Mouse (Mus musculus) embryonic facial prominence, embryonic 14.5 days (tissue): Measurements from ENCODE around the gene Guca2a. TPM values are rescaled to one million over a fixed set of nuclear protein-coding genes. Genes with fewer than 3 reads are reported as not detected.

Source experiments
- ATAC-seq: fragments of 200-750 bp; cut with Nextera tagmentation; 2 replicates; pipeline ENCODE4 v1.8.0; 2017; ENCODE audit warnings: low read depth, moderate number of reproducible peaks, moderate TSS enrichment
- DNase-seq: peaks from one replicate; pipeline ENCODE4 v3.0.0-alpha.2; 2015; ENCODE audit warnings: low spot score
- H3K27ac ChIP-seq: fragments of 300-500 bp; sonication (generic); replicated peaks from 2 replicates; pipeline ENCODE4 v1.5.1; 2014; ENCODE audit warnings: low read depth, mild to moderate bottlenecking, low read length, moderate library complexity
- H3K27me3 ChIP-seq: fragments of 300-500 bp; sonication (generic); replicated peaks from 2 replicates; pipeline ENCODE4 v1.6.1; 2014; ENCODE audit warnings: low read length; ENCODE audit not compliant: control insufficient read depth, insufficient read depth
- H3K36me3 ChIP-seq: fragments of 300-500 bp; sonication (generic); 2 replicates; pipeline ENCODE4 v1.6.1; 2014; ENCODE audit warnings: low read length, mixed read lengths; ENCODE audit not compliant: control insufficient read depth, insufficient read depth
- H3K4me1 ChIP-seq: fragments of 300-500 bp; sonication (generic); 2 replicates; pipeline ENCODE4 v1.6.1; 2014; ENCODE audit warnings: antibody characterized with exemption, low read length; ENCODE audit not compliant: control insufficient read depth, insufficient read depth
- H3K4me2 ChIP-seq: fragments of 300-500 bp; sonication (generic); 2 replicates; pipeline ENCODE4 v1.6.1; 2014; ENCODE audit warnings: low read depth, mild to moderate bottlenecking, low read length, moderate library complexity, mixed read lengths
- H3K4me3 ChIP-seq: fragments of 300-500 bp; sonication (generic); 2 replicates; pipeline ENCODE4 v1.5.1; 2014; ENCODE audit warnings: low read depth, mild to moderate bottlenecking, low read length
- H3K9ac ChIP-seq: fragments of 300-500 bp; sonication (generic); 2 replicates; pipeline ENCODE4 v1.6.1; 2014; ENCODE audit warnings: low read depth, mild to moderate bottlenecking, low read length, moderate library complexity, mixed read lengths
- H3K9me3 ChIP-seq: fragments of 300-500 bp; sonication (generic); 2 replicates; pipeline ENCODE4 v1.6.1; 2016; ENCODE audit warnings: low read length; ENCODE audit not compliant: control insufficient read depth
- WGBS: fragments of 180-500 bp; shearing (Covaris S2); extraction: QIAGEN DNeasy Blood & Tissue Kit; methylation state at CpG from one replicate; pipeline ENCODE4 v1.1.7; 2014; 5-methylcytosine and 5-hydroxymethylcytosine counted together
- polyA plus RNA-seq: library from polyadenylated mRNA; unstranded; fragments of >200 nt; fragmentation: Nextera tagmentation; extraction: Ambion mirVana; gene quantifications from 2 replicates; pipeline ENCODE4 v1.2.1, GENCODE M21; 2014

Guca2a gene
- polyA plus RNA-seq, 1 experiment from 2014 or later = not detected

- Histone ChIP-seq H3K27me3 (no peaks in the 10 kb centered on the region), H3K9me3 (no peaks in the 10 kb centered on the region), H3K27ac (no peak overlapping the region), H3K4me3 (no peak overlapping the region), H3K4me2 (no peak overlapping the region), H3K9ac (no peak overlapping the region), H3K4me1 (no peaks in the 10 kb centered on the region), H3K36me3 (peaks cover 8% of the 10 kb centered on the region; the same call in 1 of the 2 replicates)
- 58% methylated on average over 6 of the region's 6 CpGs for WGBS
- ATAC-seq (no peak), DNase-seq (no peak)
Measured at GRCm38 (mm10) chr4:119634908-119635660, 2.4 kb upstream of the Guca2a start.

GRCm38 (mm10) chr4:119635686-119636085 lies 1.8 kb upstream of the Guca2a start:
- no peaks in the 10 kb centered on the region for H3K9me3 ChIP-seq
- no peaks in the 10 kb centered on the region for H3K4me1 ChIP-seq
- no peak overlapping the region for H3K4me2 ChIP-seq
- 77% methylated on average over 8 of the region's 8 CpGs for WGBS
- H3K4me3 ChIP-seq = no peak overlapping the region
- 0 out of 2 replicates have a peak, but pooled peaks cover 2% of the 10 kb centered on the region for H3K36me3 ChIP-seq
- ATAC-seq = no peak
- no peaks in the 10 kb centered on the region for H3K27me3 ChIP-seq
- no peak overlapping the region for H3K27ac ChIP-seq
- no peak for DNase-seq
- no peak overlapping the region for H3K9ac ChIP-seq

- no peaks in the 10 kb centered on the region for H3K36me3 ChIP-seq
- WGBS = 86% methylated on average over 7 of the region's 7 CpGs
- ATAC-seq = no peak
Measured at GRCm38 (mm10) chr4:119636731-119637130, 773 bp upstream of the Guca2a start.

GRCm38 (mm10) chr4:119637946-119638345 lies 442 bp downstream of the Guca2a start:
- H3K27ac ChIP-seq = no peak overlapping the region
- H3K36me3 ChIP-seq = no peaks in the 10 kb centered on the region
- H3K9me3 ChIP-seq = no peaks in the 10 kb centered on the region
- no peak overlapping the region for H3K4me3 ChIP-seq
- H3K4me1 ChIP-seq = no peaks in the 10 kb centered on the region
- H3K4me2 ChIP-seq = no peak overlapping the region
- no peak for DNase-seq
- ATAC-seq = no peak
- H3K27me3 ChIP-seq = no peaks in the 10 kb centered on the region
- 81% methylated on average over 6 of the region's 6 CpGs for WGBS
- H3K9ac ChIP-seq = no peak overlapping the region

More at GRCm38 (mm10) chr4:119636731-119637130, 773 bp upstream of the Guca2a start:
- no peak for DNase-seq
- Histone ChIP-seq H3K4me2 (no peak overlapping the region), H3K4me1 (no peaks in the 10 kb centered on the region), H3K9me3 (no peaks in the 10 kb centered on the region), H3K27me3 (no peaks in the 10 kb centered on the region), H3K9ac (no peak overlapping the region), H3K27ac (no peak overlapping the region), H3K4me3 (no peak overlapping the region)

- no peak overlapping the region for H3K4me2 ChIP-seq
- no peaks in the 10 kb centered on the region for H3K9me3 ChIP-seq
- no peak overlapping the region for H3K9ac ChIP-seq
- no peak overlapping the region for H3K4me3 ChIP-seq
- no peaks in the 10 kb centered on the region for H3K36me3 ChIP-seq
- H3K4me1 ChIP-seq = no peaks in the 10 kb centered on the region
- DNase-seq = no peak
- ATAC-seq = no peak
- H3K27me3 ChIP-seq = no peaks in the 10 kb centered on the region
- WGBS = 46% methylated on average over 11 of the region's 11 CpGs
- no peak overlapping the region for H3K27ac ChIP-seq
Measured at GRCm38 (mm10) chr4:119638656-119639055, 1.2 kb downstream of the Guca2a start.

- no peak overlapping the region for H3K4me3 ChIP-seq
- WGBS = 84% methylated on average over 4 of the region's 4 CpGs
- no peaks in the 10 kb centered on the region for H3K27me3 ChIP-seq
- H3K9me3 ChIP-seq = no peaks in the 10 kb centered on the region
- no peaks in the 10 kb centered on the region for H3K36me3 ChIP-seq
- no peak for ATAC-seq
- no peak overlapping the region for H3K9ac ChIP-seq
- DNase-seq = no peak
- H3K4me2 ChIP-seq = no peak overlapping the region
- H3K4me1 ChIP-seq = no peaks in the 10 kb centered on the region
- H3K27ac ChIP-seq = no peak overlapping the region
Measured at GRCm38 (mm10) chr4:119642666-119643065, 5.2 kb downstream of the Guca2a start.

GRCm38 (mm10) chr4:119657011-119657410 lies 19.5 kb downstream of the Guca2a start:
- no peaks in the 10 kb centered on the region for H3K36me3 ChIP-seq
- 78% methylated on average over 1 of the region's 1 CpGs for WGBS
- ATAC-seq = no peak
- H3K9ac ChIP-seq = no peak overlapping the region
- DNase-seq = no peak
- H3K4me2 ChIP-seq = no peak overlapping the region
- H3K9me3 ChIP-seq = peaks cover 10% of the 10 kb centered on the region
- no peak overlapping the region for H3K4me3 ChIP-seq
- no peak overlapping the region for H3K27ac ChIP-seq
- H3K27me3 ChIP-seq = no peaks in the 10 kb centered on the region
- H3K4me1 ChIP-seq = no peaks in the 10 kb centered on the region

- Histone ChIP-seq H3K36me3 (no peaks in the 10 kb centered on the region), H3K9ac (no peak overlapping the region), H3K4me2 (no peak overlapping the region), H3K9me3 (peaks cover 5% of the 10 kb centered on the region; the same call in 1 of the 2 replicates), H3K4me3 (no peak overlapping the region), H3K27ac (no peak overlapping the region), H3K4me1 (no peaks in the 10 kb centered on the region), H3K27me3 (no peaks in the 10 kb centered on the region)
- ATAC-seq (no peak), DNase-seq (no peak)
- WGBS = 49% methylated on average over 2 of the region's 2 CpGs
Measured at GRCm38 (mm10) chr4:119658246-119658645, 20.7 kb downstream of the Guca2a start.

GRCm38 (mm10) chr4:119658731-119659130 lies 21.2 kb downstream of the Guca2a start, which contains the start of gene Guca2b:
Gene Guca2b, minus strand, starts transcription at chr4:119658954.
- Histone ChIP-seq H3K4me3 (no peak within 1 kb of the TSS), H3K27me3 (no peaks in the 10 kb centered on the region), H3K4me1 (no peaks in the 10 kb centered on the region), H3K9me3 (no peaks in the 10 kb centered on the region), H3K4me2 (no peak within 1 kb of the TSS), H3K9ac (no peak within 1 kb of the TSS), H3K27ac (no peak within 1 kb of the TSS), H3K36me3 (no peaks in the 10 kb centered on the region)
- WGBS = 88% methylated on average over 4 of the region's 4 CpGs
- ATAC-seq = no peak
- DNase-seq = no peak
